Mouse (Mus musculus) forebrain, embryonic 13.5 days (tissue): ENCODE data around the gene Socs3. TPM values are rescaled to one million over a fixed set of nuclear protein-coding genes. Genes with fewer than 3 reads are reported as not detected.

Experiments used
- ATAC-seq: fragments of 200-750 bp; cut with Nextera tagmentation; 2 replicates; pipeline ENCODE4 v1.8.0; 2017
- H3K27ac ChIP-seq: fragments of 300-500 bp; sonication (generic); 2 replicates; pipeline ENCODE4 v1.5.1; 2015; ENCODE audit warnings: inconsistent platforms, mild to moderate bottlenecking, moderate library complexity
- H3K27me3 ChIP-seq: fragments of 300-500 bp; sonication (generic); 2 replicates; pipeline ENCODE4 v1.6.1; 2015; ENCODE audit warnings: mild to moderate bottlenecking, inconsistent platforms
- H3K36me3 ChIP-seq: fragments of 300-500 bp; sonication (generic); 2 replicates; pipeline ENCODE4 v1.6.1; 2015; ENCODE audit warnings: mild to moderate bottlenecking, inconsistent platforms; ENCODE audit not compliant: poor library complexity, severe bottlenecking
- H3K4me1 ChIP-seq: fragments of 300-500 bp; sonication (generic); 2 replicates; pipeline ENCODE4 v1.6.1; 2015; ENCODE audit warnings: inconsistent platforms
- H3K4me2 ChIP-seq: fragments of 300-500 bp; sonication (generic); 2 replicates; pipeline ENCODE4 v1.6.1; 2015; ENCODE audit warnings: inconsistent platforms, mild to moderate bottlenecking, moderate library complexity
- H3K4me3 ChIP-seq: fragments of 300-500 bp; sonication (generic); 2 replicates; pipeline ENCODE4 v1.5.1; 2015; ENCODE audit warnings: mild to moderate bottlenecking, inconsistent platforms
- H3K9ac ChIP-seq: fragments of 300-500 bp; sonication (generic); 2 replicates; pipeline ENCODE4 v1.6.1; 2015; ENCODE audit warnings: mild to moderate bottlenecking, inconsistent platforms
- H3K9me3 ChIP-seq: fragments of 300-500 bp; sonication (generic); replicated peaks from 2 replicates; pipeline ENCODE4 v1.6.1; 2016; ENCODE audit warnings: inconsistent platforms
- WGBS: fragments of 180-500 bp; shearing (Covaris S2); methylation state at CpG from one replicate; pipeline ENCODE4 v1.1.7; 2015; 5-methylcytosine and 5-hydroxymethylcytosine counted together
- polyA plus RNA-seq: library from polyadenylated mRNA; unstranded; fragments of >200 nt; fragmentation: Nextera tagmentation; extraction: Ambion mirVana; gene quantifications from 2 replicates; pipeline ENCODE4 v1.2.1, GENCODE M21; 2015

Socs3 gene
- polyA plus RNA-seq, 1 experiment from 2014 or later = 12.4 TPM

DNA sequence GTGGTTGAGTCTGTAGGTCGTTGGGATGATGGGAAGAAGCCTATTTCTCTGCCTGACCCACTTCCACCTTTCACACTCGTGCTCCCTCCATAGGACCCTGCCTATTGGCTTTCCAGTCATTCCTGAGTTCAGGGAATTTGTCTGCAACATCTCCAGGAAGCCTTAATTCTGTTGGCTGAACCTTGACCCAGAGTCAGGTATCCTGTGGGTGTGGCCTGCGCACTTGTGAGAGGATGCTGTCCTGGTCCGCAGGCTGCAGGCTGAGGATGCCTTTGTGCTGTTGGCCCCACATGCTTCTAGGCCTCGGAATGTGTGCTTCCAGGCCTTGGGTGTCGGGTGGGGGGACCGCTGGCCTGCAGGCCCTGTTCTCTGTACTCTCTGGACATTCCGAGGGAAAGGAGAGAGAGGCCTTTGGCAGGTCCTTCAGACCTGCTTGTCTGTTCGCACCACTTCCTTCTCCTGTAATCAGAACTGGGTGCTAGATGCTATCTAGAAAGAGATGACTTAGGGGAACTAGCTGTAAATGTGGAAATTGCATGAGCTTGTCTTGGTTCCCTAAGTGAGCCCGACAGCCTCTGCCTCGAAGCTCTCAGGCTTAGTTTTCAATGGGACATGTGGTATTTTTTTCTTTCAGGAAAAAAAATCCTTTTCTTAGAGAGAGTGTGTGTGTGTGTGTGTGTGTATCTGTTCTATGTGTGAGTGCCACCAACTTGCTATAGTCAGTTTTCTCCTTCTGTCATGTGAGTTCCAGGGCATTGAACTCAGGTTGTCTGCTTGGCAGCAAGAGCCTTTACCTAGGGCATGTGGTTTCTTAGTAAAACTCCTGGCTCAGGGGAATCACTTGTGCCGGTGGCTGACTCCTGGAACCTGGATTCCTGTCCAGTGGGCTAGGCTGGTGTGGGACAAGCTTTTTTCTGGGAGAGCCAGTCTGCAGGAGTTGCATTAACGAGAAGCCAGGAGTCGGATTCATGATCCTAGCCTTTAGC is 23.6 kb upstream of the Socs3 start:
- H3K27me3 ChIP-seq = no peaks in the 10 kb centered on the region
- H3K27ac ChIP-seq = no peak overlapping the region
- 84% methylated on average over 14 of the region's 14 CpGs for WGBS
- peaks cover 8% of the 10 kb centered on the region for H3K36me3 ChIP-seq
- no peak for ATAC-seq
- H3K4me3 ChIP-seq = no peak overlapping the region
- H3K9ac ChIP-seq = no peak overlapping the region
- no peaks in the 10 kb centered on the region for H3K9me3 ChIP-seq
- H3K4me2 ChIP-seq = no peak overlapping the region
- H3K4me1 ChIP-seq = peaks cover 32% of the 10 kb centered on the region

DNA sequence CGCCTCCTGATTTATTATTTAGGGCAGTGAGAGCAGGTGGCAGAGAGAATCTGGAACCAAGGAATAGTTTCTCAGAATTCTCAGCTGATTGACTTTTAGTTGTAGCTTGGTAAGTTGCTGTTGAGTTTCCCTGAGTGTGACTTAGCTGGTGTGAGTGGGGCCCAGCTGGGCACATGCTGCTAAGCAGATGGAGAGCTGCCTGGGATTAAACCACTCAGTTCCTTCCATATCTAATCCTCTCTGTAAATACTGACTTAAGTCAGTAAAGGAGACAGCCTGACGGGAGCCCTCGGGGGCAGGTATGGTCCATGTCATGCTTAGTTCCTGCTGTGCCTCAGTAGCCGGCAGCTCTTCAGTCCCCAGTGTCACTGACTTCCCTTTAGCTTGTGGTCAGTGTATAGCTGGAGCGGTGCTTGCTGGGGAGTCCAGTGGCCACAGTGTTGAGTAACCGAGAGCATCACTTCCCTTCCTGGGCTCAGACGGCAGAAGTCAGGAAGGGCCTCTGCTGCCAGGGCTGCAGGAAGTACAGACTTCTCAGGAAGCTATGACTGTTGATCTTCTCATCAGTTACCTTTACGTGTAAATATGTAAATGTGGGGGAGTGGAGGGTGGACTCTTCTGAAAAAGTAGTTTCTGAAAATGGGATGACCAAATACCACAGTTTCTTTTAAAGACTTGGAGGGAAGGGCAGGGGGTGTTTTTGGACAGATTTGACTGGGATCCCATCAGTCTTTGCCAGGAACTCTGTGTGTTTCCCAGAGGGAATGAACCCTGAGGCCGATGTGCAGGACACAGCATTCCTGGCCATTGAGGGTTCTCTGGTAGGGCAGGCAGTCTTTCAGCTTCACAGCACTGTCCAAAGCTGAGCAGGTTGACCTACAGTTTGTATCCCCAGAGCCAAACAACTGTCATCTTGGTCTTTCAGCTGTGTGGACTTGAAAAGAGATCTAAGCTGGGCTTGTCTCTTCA is 21.9 kb upstream of the Socs3 start:
- H3K4me3 ChIP-seq = no peak overlapping the region
- H3K4me2 ChIP-seq = no peak overlapping the region
- no peaks in the 10 kb centered on the region for H3K36me3 ChIP-seq
- no peaks in the 10 kb centered on the region for H3K9me3 ChIP-seq
- no peak overlapping the region for H3K27ac ChIP-seq
- ATAC-seq = no peak
- 72% methylated on average over 9 of the region's 9 CpGs for WGBS
- H3K9ac ChIP-seq = no peak overlapping the region
- H3K4me1 ChIP-seq = peaks cover 45% of the 10 kb centered on the region
- H3K27me3 ChIP-seq = no peaks in the 10 kb centered on the region

DNA sequence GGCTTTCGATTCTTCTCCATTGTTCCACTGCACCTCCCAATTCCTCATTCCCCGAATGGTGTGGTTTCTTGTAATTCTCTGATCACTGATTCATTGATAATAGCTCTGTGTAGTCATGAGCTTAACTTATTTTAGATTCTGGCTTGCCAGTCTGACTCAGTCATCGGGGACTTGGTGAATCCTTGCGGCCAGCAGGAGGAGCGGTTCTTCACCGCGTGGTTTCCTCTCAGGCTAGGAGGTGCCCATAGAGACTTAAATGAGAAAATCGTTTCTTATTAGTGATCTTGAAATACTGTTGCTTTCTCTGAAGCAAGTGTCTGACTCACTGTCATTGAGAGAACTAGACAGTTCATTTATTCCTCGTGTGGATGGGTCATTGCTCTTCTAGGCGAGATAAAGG is 20.1 kb upstream of the Socs3 start:
- Histone ChIP-seq H3K9me3 (no peaks in the 10 kb centered on the region), H3K4me2 (no peak overlapping the region), H3K4me1 (peaks cover 44% of the 10 kb centered on the region), H3K4me3 (no peak overlapping the region), H3K27ac (no peak overlapping the region), H3K9ac (no peak overlapping the region), H3K27me3 (no peaks in the 10 kb centered on the region), H3K36me3 (no peaks in the 10 kb centered on the region)
- ATAC-seq = no peak
- WGBS = 58% methylated on average over 10 of the region's 10 CpGs

DNA sequence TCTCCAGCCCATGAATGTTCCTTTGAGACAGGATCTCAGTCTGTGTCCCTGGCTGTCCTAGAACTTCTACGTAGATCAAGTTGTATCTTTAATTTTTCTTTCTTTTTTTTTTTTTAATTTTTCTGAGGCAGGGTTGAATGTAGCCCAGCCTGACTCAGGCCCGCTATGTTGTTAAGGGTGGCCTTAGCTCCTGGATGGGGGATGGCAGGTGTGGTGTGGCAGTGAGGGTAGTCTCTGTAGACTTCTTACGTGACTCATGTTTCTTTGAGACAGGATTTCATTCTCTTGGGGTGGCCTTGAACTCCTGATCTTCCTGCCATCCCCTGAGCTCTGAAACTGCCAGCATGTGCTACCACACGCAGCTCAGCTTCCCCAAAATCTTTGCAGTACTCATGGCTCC is 19.4 kb upstream of the Socs3 start:
- Histone ChIP-seq H3K27me3 (no peaks in the 10 kb centered on the region), H3K36me3 (no peaks in the 10 kb centered on the region), H3K4me1 (peaks cover 44% of the 10 kb centered on the region), H3K9me3 (no peaks in the 10 kb centered on the region), H3K27ac (no peak overlapping the region), H3K9ac (0 out of 2 replicates have a peak overlapping the region, but pooled peaks have one; percentile 8), H3K4me2 (no peak overlapping the region), H3K4me3 (no peak overlapping the region)
- ATAC-seq = no peak
- WGBS = 90% methylated on average over 4 of the region's 4 CpGs

DNA sequence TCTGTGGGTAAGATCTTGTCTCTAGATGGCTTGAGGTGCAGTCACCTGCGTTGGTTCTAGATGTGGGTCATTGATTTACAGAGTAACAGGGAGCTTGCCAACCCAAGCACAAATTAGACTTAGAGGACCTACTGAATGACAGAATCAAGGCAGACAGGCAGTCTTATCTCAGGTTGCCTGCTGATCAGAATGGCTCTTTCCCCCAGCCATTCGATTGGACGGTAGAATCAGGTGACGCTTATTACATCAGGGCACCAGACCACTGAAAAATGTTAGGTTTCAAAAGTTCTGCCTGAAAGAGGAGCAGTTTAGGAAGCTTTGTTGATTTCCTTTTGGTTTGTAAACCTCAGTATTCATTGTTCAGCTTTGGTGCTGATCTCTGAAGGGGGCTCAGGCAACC is 18.1 kb upstream of the Socs3 start:
- WGBS = 77% methylated on average over 4 of the region's 4 CpGs
- no peaks in the 10 kb centered on the region for H3K36me3 ChIP-seq
- H3K4me2 ChIP-seq = peak overlapping the region; percentile 94
- H3K4me3 ChIP-seq = peak overlapping the region; percentile 100
- H3K9me3 ChIP-seq = no peaks in the 10 kb centered on the region
- ATAC-seq = no peak
- H3K4me1 ChIP-seq = peaks cover 44% of the 10 kb centered on the region
- no peak overlapping the region for H3K27ac ChIP-seq
- H3K27me3 ChIP-seq = no peaks in the 10 kb centered on the region
- H3K9ac ChIP-seq = peak overlapping the region; percentile 96; the same call in 1 of the 2 replicates

DNA sequence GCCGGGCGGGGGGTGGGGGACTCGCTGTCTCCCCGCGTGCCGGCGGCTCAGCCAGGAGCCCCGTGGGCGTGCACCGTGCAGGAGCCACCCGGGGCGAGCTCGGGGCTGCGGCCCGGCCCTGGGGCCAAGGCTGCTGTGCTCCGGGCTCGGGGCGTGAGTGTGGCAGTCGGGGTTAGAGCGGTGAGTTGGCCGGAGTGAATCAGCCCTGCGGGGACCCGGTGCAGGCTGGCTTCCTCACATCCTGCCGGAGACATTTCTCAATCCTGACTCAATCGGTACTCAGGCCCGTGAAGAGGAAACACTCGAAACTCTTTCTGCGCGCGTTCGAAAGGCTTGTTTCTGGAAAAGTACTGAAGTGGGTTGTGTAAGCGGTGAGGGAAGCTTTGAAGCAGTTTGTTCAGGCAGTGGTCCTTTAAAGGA is 17.2 kb upstream of the Socs3 start:
- ATAC-seq = peak; percentile 74
- WGBS = 2% methylated on average over 31 of the region's 32 CpGs
- H3K36me3 ChIP-seq = no peaks in the 10 kb centered on the region
- peak overlapping the region; percentile 94 for H3K4me2 ChIP-seq
- H3K9me3 ChIP-seq = no peaks in the 10 kb centered on the region
- H3K4me1 ChIP-seq = peaks cover 44% of the 10 kb centered on the region
- peak overlapping the region; percentile 96 for H3K9ac ChIP-seq
- peak overlapping the region; percentile 46 for H3K27ac ChIP-seq
- no peaks in the 10 kb centered on the region for H3K27me3 ChIP-seq
- peak overlapping the region; percentile 100 for H3K4me3 ChIP-seq

DNA sequence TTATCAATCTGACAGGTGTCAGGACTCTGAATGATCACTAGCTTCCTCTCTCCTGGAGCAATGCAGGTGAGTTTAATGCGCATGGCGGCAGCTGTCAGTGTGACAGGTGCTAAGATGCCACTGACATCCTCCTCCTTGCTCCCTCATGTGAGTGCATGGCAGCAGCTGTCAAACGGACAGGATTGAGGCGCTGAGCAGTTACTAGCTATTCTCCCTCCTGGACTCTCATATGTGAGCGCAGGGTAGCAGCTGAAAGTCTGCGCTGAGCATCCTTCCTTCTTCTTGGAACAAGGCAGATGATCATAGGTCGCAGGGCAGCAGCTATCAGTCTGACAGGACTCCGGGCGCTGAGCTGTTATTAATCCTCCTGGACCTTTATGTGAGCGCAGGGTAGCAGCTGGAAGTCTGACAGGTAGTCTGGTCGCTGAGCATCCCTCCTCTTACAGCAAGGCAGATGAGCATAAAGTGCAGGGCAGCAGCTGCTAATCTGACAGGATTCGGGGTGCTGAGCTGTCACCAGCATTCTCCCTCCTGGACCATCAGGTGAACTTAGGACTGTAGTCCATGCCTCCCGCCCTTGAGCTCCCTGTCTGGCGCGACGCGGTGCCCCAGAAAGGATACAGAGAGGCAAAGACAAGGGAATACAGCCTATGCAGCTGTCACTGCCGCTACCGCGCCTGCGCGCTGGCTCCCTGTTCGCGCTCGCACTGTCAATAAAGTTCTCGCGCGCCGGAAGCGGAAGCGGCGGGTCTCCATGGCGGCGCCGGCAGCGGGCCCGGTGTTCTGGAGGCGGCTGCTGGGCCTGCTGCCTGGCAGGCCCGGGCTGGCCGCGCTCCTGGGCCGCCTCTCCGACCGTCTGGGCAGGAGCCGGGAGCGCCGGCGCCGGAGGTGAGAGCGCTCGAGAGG is 16.5 kb upstream of the Socs3 start, which contains the start of gene Pgs1:
Pgs1 (plus strand) TSS at position 167 of the 906 bp plus-strand sequence.
- peak within 1 kb of the TSS; percentile 96 for H3K9ac ChIP-seq
- WGBS = 6% methylated on average over 49 of the region's 51 CpGs

DNA sequence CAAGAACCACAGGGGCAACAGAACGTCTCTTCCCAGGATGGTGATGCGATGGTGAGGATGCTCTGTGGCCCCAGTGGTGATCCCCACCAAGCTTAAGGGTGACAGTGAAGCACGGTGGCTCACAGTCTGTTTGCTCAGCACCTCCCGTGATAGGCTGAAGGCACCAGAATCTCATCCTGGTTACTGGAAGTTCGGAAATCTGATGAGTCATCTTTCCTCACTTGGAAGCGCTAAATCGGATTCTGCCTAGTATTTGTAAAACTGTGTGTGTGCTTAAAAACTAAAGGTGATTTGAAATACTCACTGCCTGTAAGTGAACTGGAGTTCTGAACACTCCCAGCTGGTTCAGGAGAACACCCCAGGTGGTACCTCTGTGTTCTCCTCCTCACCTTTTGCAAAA is 13.9 kb upstream of the Socs3 start:
- H3K9ac ChIP-seq = no peak overlapping the region
- H3K4me3 ChIP-seq = no peak overlapping the region
- H3K4me2 ChIP-seq = no peak overlapping the region
- no peaks in the 10 kb centered on the region for H3K9me3 ChIP-seq
- no peak overlapping the region for H3K27ac ChIP-seq
- H3K4me1 ChIP-seq = peaks cover 22% of the 10 kb centered on the region
- H3K36me3 ChIP-seq = no peaks in the 10 kb centered on the region
- 74% methylated on average over 7 of the region's 7 CpGs for WGBS
- H3K27me3 ChIP-seq = no peaks in the 10 kb centered on the region
- no peak for ATAC-seq

More for the DNA sequence above, 16.5 kb upstream of the Socs3 start, which contains the start of gene Pgs1:
- Histone ChIP-seq H3K4me1 (peaks cover 40% of the 10 kb centered on the region), H3K4me3 (peak within 1 kb of the TSS; percentile 100), H3K27me3 (no peaks in the 10 kb centered on the region), H3K27ac (peak within 1 kb of the TSS; percentile 83), H3K9me3 (no peaks in the 10 kb centered on the region), H3K36me3 (no peaks in the 10 kb centered on the region), H3K4me2 (peak within 1 kb of the TSS; percentile 94)
- ATAC-seq = peak; percentile 96

DNA sequence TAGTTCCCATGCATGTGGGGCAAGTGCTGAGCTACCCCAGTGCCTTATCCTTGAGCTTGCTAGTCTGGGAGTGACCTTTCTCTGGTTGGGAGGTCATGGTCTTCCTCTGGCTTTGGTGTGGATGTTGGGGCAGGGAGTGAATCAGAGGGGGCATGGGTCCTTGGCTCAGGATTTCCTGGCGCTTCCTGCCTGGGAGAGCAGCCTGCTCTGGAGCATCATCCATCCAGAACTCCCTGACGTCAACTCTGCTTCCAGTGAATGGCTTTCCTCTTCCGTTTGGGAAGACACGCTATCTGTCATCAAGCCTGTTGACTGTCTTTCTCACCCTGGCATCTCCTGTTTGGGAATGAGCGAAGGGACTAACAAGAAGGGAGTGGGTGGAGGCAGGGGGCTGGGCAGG is 12.6 kb upstream of the Socs3 start:
- no peaks in the 10 kb centered on the region for H3K9me3 ChIP-seq
- H3K27me3 ChIP-seq = no peaks in the 10 kb centered on the region
- 75% methylated on average over 5 of the region's 5 CpGs for WGBS
- no peaks in the 10 kb centered on the region for H3K36me3 ChIP-seq
- ATAC-seq = no peak
- H3K4me3 ChIP-seq = no peak overlapping the region
- no peak overlapping the region for H3K27ac ChIP-seq
- H3K9ac ChIP-seq = no peak overlapping the region
- peaks cover 11% of the 10 kb centered on the region for H3K4me1 ChIP-seq
- H3K4me2 ChIP-seq = no peak overlapping the region

DNA sequence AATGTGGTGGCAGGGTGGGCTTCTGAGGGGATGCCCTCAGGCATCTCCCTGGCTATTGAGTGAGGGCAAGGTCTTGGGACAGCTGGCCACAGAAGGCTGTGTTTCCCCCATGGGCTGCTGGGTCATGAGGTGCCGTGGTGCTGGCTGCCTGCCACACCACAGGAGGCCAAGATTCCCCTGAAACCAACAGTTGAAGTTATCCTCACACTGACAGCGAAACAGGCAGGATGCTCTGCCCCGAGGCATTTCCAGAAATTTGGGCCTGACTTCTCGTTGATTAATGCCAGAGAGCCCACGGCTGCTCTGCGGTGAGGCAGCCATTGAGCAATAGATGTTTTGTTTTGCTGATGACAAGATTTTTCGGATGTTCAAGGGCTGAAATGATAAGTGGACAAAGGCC is 9.5 kb upstream of the Socs3 start:
- Histone ChIP-seq H3K9ac (no peak overlapping the region), H3K4me2 (no peak overlapping the region), H3K4me1 (peaks cover 24% of the 10 kb centered on the region), H3K36me3 (no peaks in the 10 kb centered on the region), H3K9me3 (no peaks in the 10 kb centered on the region), H3K27me3 (no peaks in the 10 kb centered on the region), H3K27ac (no peak overlapping the region), H3K4me3 (no peak overlapping the region)
- 81% methylated on average over 7 of the region's 7 CpGs for WGBS
- ATAC-seq = no peak

DNA sequence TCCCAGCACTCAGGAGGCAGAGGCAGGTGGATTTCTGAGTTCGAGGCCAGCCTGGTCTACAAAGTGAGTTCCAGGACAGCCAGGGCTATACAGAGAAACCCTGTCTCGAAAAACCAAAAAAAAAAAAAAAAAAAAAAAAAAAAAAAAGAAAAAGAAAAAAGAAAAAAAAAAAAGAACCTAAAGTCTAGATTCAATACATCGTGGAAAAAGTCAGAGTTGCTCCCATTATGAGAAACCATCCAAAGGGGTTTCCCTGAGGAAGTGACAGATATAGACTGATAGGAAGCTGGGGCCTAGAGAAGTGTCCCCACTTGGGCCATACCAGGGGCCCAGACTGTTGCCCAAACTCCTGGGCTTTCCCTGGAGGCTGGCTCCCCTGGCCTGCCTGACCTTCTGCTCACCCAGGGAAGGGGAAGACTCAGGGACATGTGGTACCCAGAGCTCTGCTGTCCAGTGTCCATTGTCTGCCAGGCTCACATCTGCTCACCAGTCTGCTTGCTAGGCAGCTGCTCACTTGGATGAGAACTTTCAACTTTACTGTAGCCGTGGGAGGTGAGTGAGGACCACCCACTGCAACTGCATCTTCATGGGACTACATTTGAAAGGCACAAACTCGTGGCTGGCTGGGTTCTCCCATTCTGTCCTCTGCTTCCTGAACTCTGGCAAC is 8.0 kb upstream of the Socs3 start:
- no peak for ATAC-seq
- Histone ChIP-seq H3K36me3 (no peaks in the 10 kb centered on the region), H3K9me3 (no peaks in the 10 kb centered on the region)

More for the DNA sequence above, 8.0 kb upstream of the Socs3 start:
- 55% methylated on average over 5 of the region's 5 CpGs for WGBS
- Histone ChIP-seq H3K4me3 (no peak overlapping the region), H3K4me2 (no peak overlapping the region), H3K27ac (no peak overlapping the region), H3K9ac (no peak overlapping the region), H3K27me3 (peaks cover 11% of the 10 kb centered on the region; the same call in 1 of the 2 replicates), H3K4me1 (peaks cover 30% of the 10 kb centered on the region)
